8 mouse cellular contexts compared by ENCODE assay signal in genomic region chr1:187650786-187651687, GRCm38 (mm10). TPM values are rescaled to one million over a fixed set of nuclear protein-coding genes. Genes with fewer than 3 reads are reported as not detected.
DNase-seq lines count a peak whose midpoint lies in the region; ATAC-seq and TF ChIP-seq lines count a peak whose summit lies in the region.

No protein-coding gene starts in this region.

- H3K4me1 ChIP-seq in lung, embryonic 14.5 days (ENCODE audit: insufficient read depth) = peaks cover 9% of the 10 kb centered on the region; the same call in 1 of the 2 replicates
- H3K4me1 ChIP-seq in embryonic facial prominence, embryonic 14.5 days (ENCODE audit: control insufficient read depth, insufficient read depth, low read length) = peaks cover 9% of the 10 kb centered on the region; the same call in 1 of the 2 replicates
- peaks cover 16% of the 10 kb centered on the region for H3K4me1 ChIP-seq in hindbrain, embryonic 14.5 days (replicated peaks; ENCODE audit: control insufficient read depth, insufficient read depth, low read length)
- peaks cover 31% of the 10 kb centered on the region for H3K4me1 ChIP-seq in midbrain, embryonic 10.5 days

- H3K4me2 ChIP-seq in lung, embryonic 14.5 days = peak overlapping the region; percentile 90
- peak overlapping the region; percentile 98 for H3K4me2 ChIP-seq in embryonic facial prominence, embryonic 14.5 days (ENCODE audit: low read depth, low read length)
- H3K4me2 ChIP-seq in hindbrain, embryonic 14.5 days (replicated peaks) = peak overlapping the region; percentile 89

- DNase-seq in lung, embryonic 14.5 days = peak; percentile 36
- no peak for DNase-seq in lung, postnatal 36 days
- no peak for DNase-seq in embryonic facial prominence, embryonic 14.5 days (ENCODE audit: low spot score)
- DNase-seq in hindbrain, embryonic 14.5 days (ENCODE audit: low spot score) = no peak
- DNase-seq in midbrain, embryonic 10.5 days (ENCODE audit: low spot score) = no peak
- DNase-seq in yolk sac, embryonic 10.5 days (ENCODE audit: low spot score) = no peak
- no peak for DNase-seq in urinary bladder, adult 2 months (ENCODE audit: low spot score)
- no peak for DNase-seq in urinary bladder, postnatal 25 days (ENCODE audit: low spot score)

- no peaks in the 10 kb centered on the region for H3K9me3 ChIP-seq in lung, embryonic 14.5 days (ENCODE audit: low read depth, low read length)
- H3K9me3 ChIP-seq in embryonic facial prominence, embryonic 14.5 days (ENCODE audit: control insufficient read depth, low read length) = no peaks in the 10 kb centered on the region
- H3K9me3 ChIP-seq in hindbrain, embryonic 14.5 days (ENCODE audit: control insufficient read depth, low read length) = no peaks in the 10 kb centered on the region
- no peaks in the 10 kb centered on the region for H3K9me3 ChIP-seq in midbrain, embryonic 10.5 days (replicated peaks)

- H3K27me3 ChIP-seq in lung, embryonic 14.5 days (ENCODE audit: insufficient read depth, low read length) = no peaks in the 10 kb centered on the region
- H3K27me3 ChIP-seq in embryonic facial prominence, embryonic 14.5 days (replicated peaks; ENCODE audit: control insufficient read depth, insufficient read depth, low read length) = 0 out of 2 replicates have a peak, but pooled peaks cover 3% of the 10 kb centered on the region
- H3K27me3 ChIP-seq in hindbrain, embryonic 14.5 days (ENCODE audit: control insufficient read depth, insufficient read depth, low read length) = no peaks in the 10 kb centered on the region
- H3K27me3 ChIP-seq in midbrain, embryonic 10.5 days (ENCODE audit: low read depth, poor library complexity, severe bottlenecking) = peaks cover 16% of the 10 kb centered on the region

- no peak for TF ChIP-seq CTCF in lung, embryonic 14.5 days (IDR thresholded peaks at IDR 0.05; ENCODE audit: low read depth)

- ATAC-seq in lung, embryonic 14.5 days (ENCODE audit: insufficient read depth) = peak; percentile 40; the same call in 1 of the 2 replicates
- ATAC-seq in embryonic facial prominence, embryonic 14.5 days (ENCODE audit: low read depth) = peak; percentile 10; the same call in 1 of the 2 replicates
- ATAC-seq in hindbrain, embryonic 14.5 days (ENCODE audit: low FRiP score) = peak; percentile 49

- peak overlapping the region; percentile 57 for H3K4me3 ChIP-seq in lung, embryonic 14.5 days (ENCODE audit: low read depth, low read length)
- peak overlapping the region; percentile 56 for H3K4me3 ChIP-seq in embryonic facial prominence, embryonic 14.5 days (ENCODE audit: low read depth, low read length)
- peak overlapping the region; percentile 59 for H3K4me3 ChIP-seq in hindbrain, embryonic 14.5 days (replicated peaks; ENCODE audit: low read length)
- peak overlapping the region; percentile 73 for H3K4me3 ChIP-seq in midbrain, embryonic 10.5 days

- no peak overlapping the region for H3K27ac ChIP-seq in lung, embryonic 14.5 days (ENCODE audit: low read depth)
- no peak overlapping the region for H3K27ac ChIP-seq in embryonic facial prominence, embryonic 14.5 days (replicated peaks; ENCODE audit: low read depth, low read length)
- peak overlapping the region; percentile 84 for H3K27ac ChIP-seq in hindbrain, embryonic 14.5 days
- peak overlapping the region; percentile 92 for H3K27ac ChIP-seq in midbrain, embryonic 10.5 days (replicated peaks)

- H3K9ac ChIP-seq in lung, embryonic 14.5 days = peak overlapping the region; percentile 76
- H3K9ac ChIP-seq in embryonic facial prominence, embryonic 14.5 days (ENCODE audit: low read depth, low read length) = peak overlapping the region; percentile 77
- H3K9ac ChIP-seq in hindbrain, embryonic 14.5 days = peak overlapping the region; percentile 90

- WGBS in lung, embryonic 14.5 days = 5% methylated on average over 24 of the region's 24 CpGs
- 6% methylated on average over 23 of the region's 24 CpGs for WGBS in embryonic facial prominence, embryonic 14.5 days
- 8% methylated on average over 24 of the region's 24 CpGs for WGBS in hindbrain, embryonic 14.5 days
- WGBS in midbrain, embryonic 10.5 days = 11% methylated on average over 24 of the region's 24 CpGs

- H3K36me3 ChIP-seq in lung, embryonic 14.5 days (ENCODE audit: insufficient read depth) = no peaks in the 10 kb centered on the region
- no peaks in the 10 kb centered on the region for H3K36me3 ChIP-seq in embryonic facial prominence, embryonic 14.5 days (ENCODE audit: control insufficient read depth, insufficient read depth, low read length)
- H3K36me3 ChIP-seq in hindbrain, embryonic 14.5 days (replicated peaks; ENCODE audit: control insufficient read depth, insufficient read depth) = no peaks in the 10 kb centered on the region
- H3K36me3 ChIP-seq in midbrain, embryonic 10.5 days = no peaks in the 10 kb centered on the region

RNA-seq across cellular contexts. Expression of gene Esrrg, which starts 42.4 kb away (rescaled TPM):
- 0.85 and 1.8 TPM in 2 replicates for polyA plus RNA-seq in lung, embryonic 14.5 days (2014; fragmentation: Nextera tagmentation; extraction: Ambion mirVana)
- polyA plus RNA-seq in embryonic facial prominence, embryonic 14.5 days (2014; fragmentation: Nextera tagmentation; extraction: Ambion mirVana) = 1.9 and 3.1 TPM in 2 replicates
- 46.8 and 54.2 TPM in 2 replicates for polyA plus RNA-seq in hindbrain, embryonic 14.5 days (2014; fragmentation: Nextera tagmentation; extraction: Ambion mirVana)
- 2.0 and 3.5 TPM in 2 replicates for polyA plus RNA-seq in midbrain, embryonic 10.5 days (2016; fragmentation: Nextera tagmentation; extraction: Ambion mirVana)
- polyA plus RNA-seq in urinary bladder, adult 2 months (2012; rRNA removed) = 0.43 and 0.53 TPM in 2 replicates

Comparison
In these comparisons a context has a peak if more than half of its experiments do, and no peak if none do; other contexts are left out.
1. H3K27ac ChIP-seq: peak in hindbrain, embryonic 14.5 days (single experiment) and midbrain, embryonic 10.5 days (single experiment); none in lung, embryonic 14.5 days (single experiment) and embryonic facial prominence, embryonic 14.5 days (single experiment).
2. RNA of gene Esrrg, which starts 42.4 kb away (polyA plus RNA-seq): 46.8 to 54.2 TPM in hindbrain, embryonic 14.5 days; 1.9 to 3.1 TPM in embryonic facial prominence, embryonic 14.5 days, 2.0 to 3.5 TPM in midbrain, embryonic 10.5 days, 0.85 to 1.8 TPM in lung, embryonic 14.5 days and 0.43 to 0.53 TPM in urinary bladder, adult 2 months; every median in the first group is over 10 times any median in the second.
3. Peak in every context shown above with its lines, with median percentiles within 50 percentile points of each other: ATAC-seq, H3K4me2 ChIP-seq, H3K4me3 ChIP-seq and H3K9ac ChIP-seq.